In genomic region chr7:46544195-46544641, GRCm38 (mm10) we compare ENCODE assay signal across 8 mouse cellular contexts.
DNase-seq lines count a peak whose midpoint lies in the region; ATAC-seq and TF ChIP-seq lines count a peak whose summit lies in the region.

No protein-coding gene starts in this region.

- TF ChIP-seq CTCF in cerebellum, adult 2 months (IDR thresholded peaks at IDR 0.05; ENCODE audit: borderline replicate concordance, insufficient read depth, low read depth, low read length), result no peak

- peak; percentile 50; the same call in 1 of the 2 replicates for TF ChIP-seq POLR2A in cerebellum, adult 2 months (IDR thresholded peaks at IDR 0.05; ENCODE audit: borderline replicate concordance, insufficient read depth, low read length)

- 65% methylated on average over 12 of the region's 12 CpGs for whole genome bisulfite sequencing in forebrain, embryonic 13.5 days
- WGBS in forebrain, embryonic 10.5 days, result 90% methylated on average over 12 of the region's 12 CpGs
- WGBS in cerebellum, adult 2 months, result 3% methylated on average over 12 of the region's 12 CpGs
- WGBS in intestine, embryonic 15.5 days, result 81% methylated on average over 12 of the region's 12 CpGs

- peak overlapping the region; percentile 40; the same call in 1 of the 2 replicates for H3K27ac ChIP-seq in forebrain, embryonic 13.5 days
- no peak overlapping the region for H3K27ac ChIP-seq in forebrain, embryonic 10.5 days
- H3K27ac ChIP-seq in cerebellum, adult 2 months (ENCODE audit: insufficient read depth, low read length), result peak overlapping the region; percentile 96
- H3K27ac ChIP-seq in intestine, embryonic 15.5 days, result no peak overlapping the region

- DNase-seq in forebrain, embryonic 10.5 days (ENCODE audit: extremely low spot score, low spot score), result no peak
- DNase-seq in cerebellum, adult 2 months, result peak; percentile 91 to 98
- no peak for DNase-seq in heart, postnatal 25 days (ENCODE audit: low spot score)

- H3K4me2 ChIP-seq in forebrain, embryonic 13.5 days, result no peak overlapping the region
- H3K4me2 ChIP-seq in intestine, embryonic 15.5 days (replicated peaks), result no peak overlapping the region

- ATAC-seq in forebrain, embryonic 13.5 days, result peak; percentile 85
- peak; percentile 65 for ATAC-seq in granulocyte monocyte progenitor cell, adult 5-6 weeks (replicated peaks; ENCODE audit: poor library complexity, severe bottlenecking)
- peak; percentile 72 for ATAC-seq in megakaryocyte progenitor cell, adult 5-6 weeks (replicated peaks; ENCODE audit: poor library complexity)
- ATAC-seq in intestine, embryonic 15.5 days, result no peak
- no peak for ATAC-seq in erythroblast, adult 5-6 weeks (replicated peaks; ENCODE audit: low FRiP score, poor library complexity, severe bottlenecking)

- H3K36me3 ChIP-seq in forebrain, embryonic 13.5 days (ENCODE audit: poor library complexity, severe bottlenecking), result no peaks in the 10 kb centered on the region
- H3K36me3 ChIP-seq in forebrain, embryonic 10.5 days (replicated peaks), result no peaks in the 10 kb centered on the region; the same call in 1 of the 2 replicates
- H3K36me3 ChIP-seq in intestine, embryonic 15.5 days, result no peaks in the 10 kb centered on the region

- H3K4me3 ChIP-seq in forebrain, embryonic 13.5 days, result no peak overlapping the region
- H3K4me3 ChIP-seq in forebrain, embryonic 10.5 days, result no peak overlapping the region
- H3K4me3 ChIP-seq in cerebellum, adult 2 months (replicated peaks; ENCODE audit: insufficient read depth, low read depth, low read length), result no peak overlapping the region
- no peak overlapping the region for H3K4me3 ChIP-seq in intestine, embryonic 15.5 days (replicated peaks)

- no peaks in the 10 kb centered on the region for H3K27me3 ChIP-seq in forebrain, embryonic 13.5 days
- H3K27me3 ChIP-seq in forebrain, embryonic 10.5 days (ENCODE audit: poor library complexity, severe bottlenecking), result no peaks in the 10 kb centered on the region
- H3K27me3 ChIP-seq in cerebellum, adult 2 months (ENCODE audit: control insufficient read depth, insufficient read depth, low read length), result no peaks in the 10 kb centered on the region
- no peaks in the 10 kb centered on the region for H3K27me3 ChIP-seq in intestine, embryonic 15.5 days (replicated peaks)

- intact Hi-C loops in heart, postnatal 25 days (cut with DNase I), result no loop called here

- H3K9me3 ChIP-seq in forebrain, embryonic 13.5 days (replicated peaks), result no peaks in the 10 kb centered on the region
- no peaks in the 10 kb centered on the region for H3K9me3 ChIP-seq in forebrain, embryonic 10.5 days
- H3K9me3 ChIP-seq in intestine, embryonic 15.5 days, result no peaks in the 10 kb centered on the region

- H3K4me1 ChIP-seq in forebrain, embryonic 13.5 days, result peaks cover 11% of the 10 kb centered on the region
- H3K4me1 ChIP-seq in forebrain, embryonic 10.5 days, result no peaks in the 10 kb centered on the region
- peaks cover 48% of the 10 kb centered on the region for H3K4me1 ChIP-seq in cerebellum, adult 2 months (ENCODE audit: control insufficient read depth, insufficient read depth, low read length)
- H3K4me1 ChIP-seq in intestine, embryonic 15.5 days (replicated peaks), result no peaks in the 10 kb centered on the region

- H3K9ac ChIP-seq in forebrain, embryonic 13.5 days, result no peak overlapping the region
- no peak overlapping the region for H3K9ac ChIP-seq in intestine, embryonic 15.5 days

Comparison
In these comparisons a context has a peak if more than half of its experiments do, and no peak if none do; other contexts are left out.
1. H3K27ac ChIP-seq: peak in forebrain, embryonic 13.5 days (single experiment) and cerebellum, adult 2 months (single experiment); none in forebrain, embryonic 10.5 days (single experiment) and intestine, embryonic 15.5 days (single experiment).
2. ATAC-seq: peak in forebrain, embryonic 13.5 days (single experiment), granulocyte monocyte progenitor cell, adult 5-6 weeks (single experiment) and megakaryocyte progenitor cell, adult 5-6 weeks (single experiment); none in intestine, embryonic 15.5 days (single experiment) and erythroblast, adult 5-6 weeks (single experiment).
3. DNase-seq: peak in cerebellum, adult 2 months (2 of 2); none in forebrain, embryonic 10.5 days (single experiment) and heart, postnatal 25 days (single experiment).